Mouse (Mus musculus): ENCODE data around the gene Capn5. TPM values are rescaled to one million over a fixed set of nuclear protein-coding genes. Genes with fewer than 3 reads are reported as not detected.

Capn5 gene
- total and polyA plus RNA-seq, 2 experiments from 2014 or later = 20.9 to 51.9 TPM

- no peak for DNase-seq (ENCODE audit: low spot score)
- 82% methylated on average over 4 of the region's 4 CpGs for WGBS
- Histone ChIP-seq H3K9ac (replicated peaks; ENCODE audit: low read length, poor library complexity, severe bottlenecking) (no peak overlapping the region), H3K4me2 (ENCODE audit: low read depth, low read length, poor library complexity, severe bottlenecking) (no peak overlapping the region), H3K27me3 (ENCODE audit: insufficient read depth, low read length) (peaks cover 14% of the 10 kb centered on the region; the same call in 1 of the 2 replicates), H3K36me3 (ENCODE audit: insufficient read depth, low read length) (no peaks in the 10 kb centered on the region), H3K4me3 (ENCODE audit: low read depth, low read length) (no peak overlapping the region), H3K27ac (ENCODE audit: low read depth, low read length) (no peak overlapping the region), H3K4me1 (ENCODE audit: insufficient read depth, low read length) (no peaks in the 10 kb centered on the region), H3K9me3 (ENCODE audit: low read length) (no peaks in the 10 kb centered on the region)
- TF ChIP-seq CTCF (IDR thresholded peaks at IDR 0.05) = no peak
- ATAC-seq (ENCODE audit: low FRiP score) = no peak
Observed at GRCm38 (mm10) chr7:98109771-98110170, 68.3 kb downstream of the Capn5 start.

DNA sequence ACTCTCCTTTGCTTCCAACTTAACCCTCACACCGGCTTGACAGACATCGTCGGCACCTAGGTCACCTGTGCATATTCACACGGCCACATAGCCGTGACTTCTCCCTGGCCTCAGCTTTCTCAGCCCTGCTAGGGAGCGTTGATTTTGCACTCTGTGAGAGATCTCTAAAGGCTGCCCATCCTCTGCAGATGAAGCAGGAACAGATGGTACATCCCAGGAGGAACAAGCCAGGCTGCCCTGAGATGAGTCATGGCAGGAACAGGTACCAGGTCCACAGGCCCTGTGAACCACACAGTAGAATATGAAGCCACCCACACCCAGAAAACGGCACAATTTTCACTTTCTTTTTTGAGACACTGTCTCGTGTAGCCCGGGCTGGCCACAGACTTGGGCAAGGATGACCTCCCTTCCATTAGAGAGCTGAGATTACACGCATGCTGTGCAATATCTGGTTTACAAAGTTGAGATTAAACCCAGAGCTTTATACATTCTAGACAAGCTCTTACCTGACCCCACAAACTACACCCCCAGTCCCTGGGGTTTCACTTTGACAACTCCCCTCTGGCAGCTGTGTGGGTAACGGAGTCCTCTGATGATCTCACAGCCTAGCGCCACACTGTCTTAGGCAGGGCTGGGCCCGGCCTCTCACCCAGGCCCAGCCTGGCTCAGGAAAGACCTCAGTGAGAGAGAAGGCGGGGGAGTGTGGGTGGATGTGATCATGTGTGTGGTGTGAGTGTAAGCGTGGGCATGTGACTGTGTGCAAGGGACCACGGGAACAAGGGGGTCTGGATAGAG, 69.2 kb downstream of the Capn5 start:
- H3K27ac ChIP-seq (ENCODE audit: low read depth, low read length) = no peak overlapping the region
- peaks cover 14% of the 10 kb centered on the region; the same call in 1 of the 2 replicates for H3K27me3 ChIP-seq (ENCODE audit: insufficient read depth, low read length)
- WGBS = 86% methylated on average over 16 of the region's 16 CpGs
- DNase-seq (ENCODE audit: low spot score) (no peak), ATAC-seq (ENCODE audit: low FRiP score) (no peak)
- H3K4me2 ChIP-seq (ENCODE audit: low read depth, low read length, poor library complexity, severe bottlenecking) = no peak overlapping the region
- no peak overlapping the region for H3K9ac ChIP-seq (replicated peaks; ENCODE audit: low read length, poor library complexity, severe bottlenecking)
- no peaks in the 10 kb centered on the region for H3K9me3 ChIP-seq (ENCODE audit: low read length)
- no peaks in the 10 kb centered on the region for H3K36me3 ChIP-seq (ENCODE audit: insufficient read depth, low read length)
- TF ChIP-seq CTCF (IDR thresholded peaks at IDR 0.05) = no peak
- H3K4me3 ChIP-seq (ENCODE audit: low read depth, low read length) = no peak overlapping the region
- no peaks in the 10 kb centered on the region for H3K4me1 ChIP-seq (ENCODE audit: insufficient read depth, low read length)

- ATAC-seq (ENCODE audit: low FRiP score) (no peak), DNase-seq (ENCODE audit: low spot score) (no peak)
- Histone ChIP-seq H3K27ac (ENCODE audit: low read depth, low read length) (no peak overlapping the region), H3K36me3 (ENCODE audit: insufficient read depth, low read length) (no peaks in the 10 kb centered on the region), H3K27me3 (ENCODE audit: insufficient read depth, low read length) (peaks cover 7% of the 10 kb centered on the region; the same call in 1 of the 2 replicates), H3K9ac (replicated peaks; ENCODE audit: low read length, poor library complexity, severe bottlenecking) (no peak overlapping the region), H3K9me3 (ENCODE audit: low read length) (no peaks in the 10 kb centered on the region), H3K4me1 (ENCODE audit: insufficient read depth, low read length) (peaks cover 4% of the 10 kb centered on the region; the same call in 1 of the 2 replicates), H3K4me3 (ENCODE audit: low read depth, low read length) (no peak overlapping the region), H3K4me2 (ENCODE audit: low read depth, low read length, poor library complexity, severe bottlenecking) (no peak overlapping the region)
- 87% methylated on average over 7 of the region's 7 CpGs for WGBS
- TF ChIP-seq CTCF (IDR thresholded peaks at IDR 0.05) = no peak
Observed at GRCm38 (mm10) chr7:98106272-98106671, 71.8 kb downstream of the Capn5 start.

GRCm38 (mm10) chr7:98104481-98105435, 73.3 kb downstream of the Capn5 start:
- Histone ChIP-seq H3K4me2 (ENCODE audit: low read depth, low read length, poor library complexity, severe bottlenecking) (no peak overlapping the region), H3K27ac (ENCODE audit: low read depth, low read length) (no peak overlapping the region), H3K9me3 (ENCODE audit: low read length) (no peaks in the 10 kb centered on the region), H3K9ac (replicated peaks; ENCODE audit: low read length, poor library complexity, severe bottlenecking) (0 out of 2 replicates have a peak overlapping the region, but pooled peaks have one; percentile 13), H3K27me3 (ENCODE audit: insufficient read depth, low read length) (no peaks in the 10 kb centered on the region), H3K4me3 (ENCODE audit: low read depth, low read length) (no peak overlapping the region), H3K4me1 (ENCODE audit: insufficient read depth, low read length) (peaks cover 4% of the 10 kb centered on the region; the same call in 1 of the 2 replicates), H3K36me3 (ENCODE audit: insufficient read depth, low read length) (no peaks in the 10 kb centered on the region)
- no peak for ATAC-seq (ENCODE audit: low FRiP score)
- no peak for TF ChIP-seq CTCF (IDR thresholded peaks at IDR 0.05)
- no peak for DNase-seq (ENCODE audit: low spot score)
- WGBS = 66% methylated on average over 16 of the region's 16 CpGs

DNA sequence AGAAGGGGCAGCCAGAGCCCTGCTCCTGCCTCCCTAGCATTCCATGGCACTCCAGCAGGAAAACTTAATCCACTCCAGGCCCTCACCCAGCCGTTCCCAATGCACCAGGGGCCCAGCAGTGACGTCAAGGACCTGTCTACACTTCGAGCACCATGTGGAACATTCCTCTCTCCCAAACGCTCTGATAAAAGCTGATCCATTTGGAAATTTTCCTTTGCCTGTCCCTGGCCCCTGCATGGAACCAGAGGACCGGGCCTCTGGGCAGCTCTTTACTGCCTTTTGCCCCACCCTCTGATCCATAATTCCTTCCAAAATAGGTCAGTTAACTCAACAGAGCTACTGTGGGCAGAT, 74.2 kb downstream of the Capn5 start:
- no peaks in the 10 kb centered on the region for H3K36me3 ChIP-seq (ENCODE audit: insufficient read depth, low read length)
- WGBS = 76% methylated on average over 5 of the region's 5 CpGs

More for the DNA sequence above, 74.2 kb downstream of the Capn5 start:
- ATAC-seq (ENCODE audit: low FRiP score) (peak; percentile 8; the same call in 1 of the 2 replicates), DNase-seq (ENCODE audit: low spot score) (no peak)
- no peak for TF ChIP-seq CTCF (IDR thresholded peaks at IDR 0.05)
- Histone ChIP-seq H3K4me1 (ENCODE audit: insufficient read depth, low read length) (peaks cover 4% of the 10 kb centered on the region; the same call in 1 of the 2 replicates), H3K9ac (replicated peaks; ENCODE audit: low read length, poor library complexity, severe bottlenecking) (no peak overlapping the region), H3K4me2 (ENCODE audit: low read depth, low read length, poor library complexity, severe bottlenecking) (no peak overlapping the region), H3K9me3 (ENCODE audit: low read length) (no peaks in the 10 kb centered on the region), H3K27me3 (ENCODE audit: insufficient read depth, low read length) (no peaks in the 10 kb centered on the region), H3K27ac (ENCODE audit: low read depth, low read length) (no peak overlapping the region), H3K4me3 (ENCODE audit: low read depth, low read length) (no peak overlapping the region)
